Mouse (Mus musculus): ENCODE measurements around the gene Hc.

Gene Hc

DNA sequence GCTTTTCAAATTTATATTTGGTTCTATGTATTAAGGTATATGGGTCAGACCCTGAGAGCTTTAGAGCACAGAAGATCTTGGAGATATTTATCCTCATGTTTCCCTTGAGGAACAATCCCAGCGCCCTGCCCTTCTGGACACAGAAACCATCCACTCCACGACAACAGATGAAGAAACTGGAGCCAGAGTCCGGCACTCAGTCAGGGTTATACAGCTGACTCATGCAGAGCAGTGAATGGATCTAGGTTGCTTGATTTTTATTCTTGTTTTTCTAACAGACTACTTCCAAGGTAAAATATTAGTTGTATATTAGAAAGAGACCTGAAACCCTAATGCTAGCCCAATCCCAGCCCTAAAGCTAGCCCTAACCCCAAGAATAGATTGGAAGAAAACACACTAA lies 69.3 kb downstream of the Hc start:
- ChIA-PET POLR2A (interaction anchor here in 1 of 4 experiments (0.7 kb wide), 1 partner anchor 363 kb away, joined by 3 read pairs; no protein-coding TSS in a partner anchor), CTCF (no interaction called here)

- CTCF ChIA-PET = interaction anchor here in 1 of 4 experiments (0.6 kb wide), 1 partner anchor 10 kb away, joined by 3 read pairs; no protein-coding TSS in a partner anchor
- POLR2A ChIA-PET = interaction anchor here in 1 of 4 experiments (0.9 to 1.0 kb wide), 2 partner anchors 9 kb away, joined by 3 to 4 read pairs; no protein-coding TSS in a partner anchor
These were observed 71.5 kb downstream of the Hc start for GRCm38 (mm10) chr2:34989749-34990148.

GRCm38 (mm10) chr2:34987595-34987994 lies 73.6 kb downstream of the Hc start:
- ChIA-PET CTCF (no interaction called here), POLR2A (no interaction called here)

DNA sequence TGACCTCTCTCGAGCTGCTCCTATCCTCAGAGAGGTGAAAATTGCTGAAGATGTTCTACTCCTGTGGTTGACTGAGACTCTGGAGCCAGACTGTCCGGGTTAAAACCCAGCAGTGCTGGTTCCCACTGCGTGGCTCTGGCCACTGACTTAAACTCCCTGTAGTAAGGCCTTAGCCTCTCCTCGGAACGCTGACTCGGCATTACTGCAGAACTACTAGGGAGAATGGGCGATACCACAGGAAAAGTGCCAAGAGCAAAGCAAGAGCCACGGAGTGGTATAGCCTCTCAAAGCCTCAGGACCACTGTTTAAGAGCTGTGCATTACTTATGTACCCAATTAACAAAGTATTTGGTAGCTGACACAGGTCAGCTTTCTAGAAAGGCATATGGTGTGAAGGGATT lies 76.4 kb downstream of the Hc start:
- ChIA-PET CTCF (no interaction called here), POLR2A (interaction anchor here in 1 of 4 experiments (1.1 to 1.7 kb wide), 2 partner anchors 12 to 60 kb away, joined by 4 read pairs; no protein-coding TSS in a partner anchor)

- CTCF ChIA-PET = no interaction called here
- POLR2A ChIA-PET = interaction anchor here in 2 of 4 experiments (0.6 to 2.0 kb wide), 3 partner anchors 10 to 158 kb away, joined by 3 to 6 read pairs (median 3); no protein-coding TSS in a partner anchor
These were observed 78.1 kb downstream of the Hc start for GRCm38 (mm10) chr2:34982906-34983698.

DNA sequence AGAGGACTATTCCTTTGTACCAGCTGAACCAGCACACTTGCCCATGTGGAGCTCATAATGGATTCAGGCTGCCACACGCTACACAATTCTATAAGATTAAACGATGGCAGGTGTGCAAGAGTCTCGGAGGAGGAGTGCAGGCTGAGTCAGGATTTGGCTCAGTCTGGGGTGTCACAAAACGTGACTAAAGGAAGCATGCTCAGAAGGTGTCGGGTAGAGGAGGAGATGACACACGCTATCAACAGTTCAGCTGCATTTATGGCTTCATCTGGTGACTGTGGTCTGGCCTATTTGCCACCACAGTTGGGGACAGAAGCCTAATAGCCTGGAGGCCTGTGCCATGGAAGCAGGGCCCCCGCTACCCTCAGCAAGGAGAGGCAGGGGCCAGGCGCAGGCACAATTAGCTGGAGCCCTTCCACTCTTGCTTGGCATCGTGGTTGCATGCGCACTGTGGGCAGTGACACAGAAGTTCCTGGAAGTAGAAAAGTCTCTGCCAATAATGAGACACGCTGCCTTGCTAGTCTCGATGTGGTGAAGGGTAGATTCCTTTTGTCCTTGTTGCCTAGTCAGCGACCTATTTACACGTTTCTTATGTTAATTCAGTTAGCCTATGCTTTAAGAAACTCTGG lies 79.0 kb downstream of the Hc start:
- ChIA-PET CTCF (interaction anchor here in 1 of 4 experiments (1.5 kb wide), 1 partner anchor 84 kb away, joined by 4 read pairs; no protein-coding TSS in a partner anchor), POLR2A (interaction anchor here (0.7 to 2.0 kb wide), 7 partner anchors 8 to 158 kb away, joined by 3 to 6 read pairs (median 4); no protein-coding TSS in a partner anchor)

GRCm38 (mm10) chr2:34979459-34980011 lies 81.7 kb downstream of the Hc start:
- ChIA-PET CTCF (interaction anchor here in 1 of 4 experiments (0.6 to 1.0 kb wide), 3 partner anchors 10 to 82 kb away, joined by 3 to 7 read pairs (median 3); no protein-coding TSS in a partner anchor), POLR2A (interaction anchor here in 2 of 4 experiments (0.6 to 2.4 kb wide), 3 partner anchors 11 to 386 kb away, joined by 3 to 6 read pairs (median 4); no protein-coding TSS in a partner anchor)

DNA sequence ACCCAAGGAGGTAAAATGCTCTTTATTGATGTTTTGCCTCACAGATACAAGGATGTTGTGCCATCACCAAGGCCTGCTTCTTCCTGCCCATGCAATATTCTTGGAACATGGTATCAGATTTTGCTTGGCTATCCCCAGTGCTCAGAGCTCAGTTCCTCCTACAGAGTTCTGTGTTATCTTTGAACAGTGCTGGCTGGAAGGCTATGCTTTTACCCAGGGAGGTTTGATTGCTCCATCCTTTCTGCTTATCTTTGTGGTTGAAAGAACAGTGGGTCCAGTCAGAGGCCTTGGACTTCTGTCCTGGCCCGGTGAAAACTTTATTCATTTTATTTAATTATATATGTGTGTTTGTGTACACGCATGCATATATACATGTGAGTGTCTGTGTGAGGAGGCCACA lies 83.0 kb downstream of the Hc start:
- POLR2A ChIA-PET = no interaction called here
- CTCF ChIA-PET = no interaction called here

DNA sequence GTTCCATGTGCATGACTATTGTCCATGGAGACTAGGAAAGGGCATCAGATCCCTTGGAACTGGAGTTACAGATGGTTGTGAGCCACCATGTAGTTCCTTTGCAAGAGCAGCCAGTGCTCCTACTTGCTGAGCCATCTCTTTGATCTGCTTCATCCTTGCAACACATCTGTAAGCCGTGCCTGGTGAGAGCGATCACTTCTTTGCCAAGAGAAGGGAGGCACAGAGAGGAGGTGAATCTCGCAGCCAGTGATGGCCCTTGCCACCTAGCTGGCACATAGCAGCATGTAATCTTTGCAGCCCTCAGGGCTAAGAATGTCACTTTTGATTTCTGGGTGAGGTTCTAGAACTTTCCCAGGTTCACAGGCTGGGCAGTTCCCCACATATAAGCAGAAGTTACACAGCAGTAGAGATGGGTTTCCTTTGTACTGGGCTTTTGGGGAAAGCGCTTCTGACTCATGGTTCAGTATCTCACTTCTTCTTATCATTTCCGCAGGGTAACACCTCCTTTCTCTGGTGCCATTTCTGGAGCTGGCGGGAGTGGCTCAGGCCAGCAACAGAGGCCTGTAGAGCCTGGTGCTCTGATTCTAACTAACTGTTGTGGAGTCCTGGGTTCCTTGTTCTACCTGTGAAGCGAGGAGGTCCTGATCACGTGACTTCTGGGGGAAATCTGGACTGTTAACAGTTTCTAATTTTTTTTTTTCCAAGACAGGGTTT lies 84.1 kb downstream of the Hc start:
- CTCF ChIA-PET = no interaction called here
- POLR2A ChIA-PET = interaction anchor here in 1 of 4 experiments (1.4 kb wide), 1 partner anchor 13 kb away, joined by 3 read pairs; no protein-coding TSS in a partner anchor

DNA sequence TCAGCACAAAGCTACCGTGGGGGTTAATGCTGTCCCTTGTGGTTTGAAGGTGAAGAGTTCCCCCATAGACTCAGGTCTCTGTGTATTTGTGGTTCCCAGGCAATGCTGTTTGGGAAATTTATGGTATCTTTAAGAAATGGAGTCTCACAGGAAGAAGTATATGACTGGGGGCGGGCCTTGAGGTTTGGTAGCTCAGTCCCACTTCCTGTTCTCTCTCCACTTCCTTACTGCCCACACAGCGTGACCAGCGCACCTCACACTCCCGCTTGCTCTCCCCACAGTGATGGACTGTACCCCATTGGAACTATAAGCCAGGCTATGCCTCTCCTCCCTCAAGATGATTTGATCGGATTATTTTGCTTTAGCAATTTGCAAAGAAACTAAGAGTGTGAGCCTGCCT lies 84.8 kb downstream of the Hc start:
- POLR2A ChIA-PET = interaction anchor here in 1 of 4 experiments (1.4 kb wide), 1 partner anchor 13 kb away, joined by 3 read pairs; no protein-coding TSS in a partner anchor
- CTCF ChIA-PET = no interaction called here

- CTCF ChIA-PET = interaction anchor here in 2 of 4 experiments (0.5 to 2.2 kb wide), 2 partner anchors 76 to 467 kb away, joined by 4 to 8 read pairs; no protein-coding TSS in a partner anchor
- POLR2A ChIA-PET = interaction anchor here in 3 of 4 experiments (0.9 to 3.4 kb wide), 25 partner anchors 9 to 202 kb away, joined by 3 to 13 read pairs (median 4); partner anchors contain the start of genes Cutal (in 1 of the 3), Hspa5 (in 1 of the 3), Phf19 (in 1 of the 3) and Psmd5 (in 1 of the 3)
These were observed 88.2 kb downstream of the Hc start for GRCm38 (mm10) chr2:34973087-34973486.

DNA sequence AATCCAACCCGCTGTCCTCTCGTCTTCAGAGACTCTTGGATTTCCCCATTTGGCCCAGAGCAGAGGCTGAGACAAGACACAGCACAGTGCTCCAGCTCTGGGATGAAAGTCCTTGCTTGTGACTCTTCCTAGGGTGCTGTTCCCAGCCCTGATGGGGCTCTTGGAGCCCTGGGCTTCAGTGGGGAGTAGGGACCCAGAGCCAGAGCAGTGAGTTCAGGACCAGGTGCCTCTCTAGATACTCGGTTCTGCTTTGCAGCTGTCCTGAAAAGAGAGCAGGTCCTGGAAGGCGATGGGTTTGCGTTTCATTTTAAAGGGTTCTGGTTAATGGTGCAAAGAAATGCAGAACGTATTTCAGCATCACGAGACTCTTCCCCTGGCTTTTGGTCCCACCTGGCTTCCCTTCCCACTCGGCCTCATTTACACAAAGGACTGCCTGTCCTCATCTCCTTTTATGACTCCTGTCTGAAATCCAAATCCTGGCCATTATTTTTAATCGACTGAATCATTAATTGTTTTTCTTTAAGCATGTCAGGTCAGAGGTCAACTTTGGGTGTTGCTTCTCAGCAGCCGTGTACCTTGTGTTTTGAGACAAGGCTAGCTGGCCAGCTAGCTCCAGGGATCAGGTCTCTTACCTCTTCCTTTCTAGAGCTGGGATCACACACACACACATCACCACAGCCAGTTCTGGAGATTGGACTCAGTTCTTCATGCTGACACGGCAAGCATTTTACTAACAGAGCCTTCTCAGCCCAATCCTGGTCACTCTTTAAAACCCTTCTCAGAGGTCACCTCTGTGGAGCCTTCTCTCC lies 90.0 kb downstream of the Hc start:
- CTCF ChIA-PET = interaction anchor here in 1 of 4 experiments (0.5 kb wide), 1 partner anchor 153 kb away, joined by 3 read pairs; no protein-coding TSS in a partner anchor

DNA sequence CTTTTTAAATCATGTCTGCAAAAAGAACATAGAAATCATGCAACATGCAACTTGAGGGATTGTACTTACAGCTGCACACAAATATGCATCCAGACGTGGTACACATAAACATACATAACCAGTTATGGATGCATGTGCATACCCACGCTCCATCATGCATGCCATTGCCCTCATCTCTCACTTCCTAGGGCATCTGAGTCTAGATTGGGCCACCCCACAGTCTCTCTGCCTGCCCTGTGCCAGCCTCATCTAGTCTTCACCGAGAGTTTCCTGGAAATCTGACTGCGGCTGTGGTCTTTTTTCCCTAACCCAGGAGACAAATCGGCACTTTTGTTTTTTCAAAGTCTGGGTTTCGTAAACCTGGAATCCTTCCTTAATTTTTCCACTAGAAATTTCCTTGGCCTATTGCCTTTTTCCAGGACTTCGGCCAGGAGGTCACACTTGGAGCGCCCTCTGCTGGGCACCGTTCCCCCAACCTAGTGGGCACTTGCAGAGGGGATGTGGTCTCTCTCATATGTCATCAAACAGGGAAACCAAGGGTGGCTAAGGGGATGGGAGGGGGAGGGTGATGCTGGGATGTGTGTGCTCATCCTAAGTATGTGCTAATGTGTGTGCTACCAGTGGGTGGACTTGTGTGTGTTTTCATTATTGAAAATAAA lies 91.0 kb downstream of the Hc start:
- ChIA-PET CTCF (no interaction called here), POLR2A (no interaction called here)

More for the DNA sequence above, 90.0 kb downstream of the Hc start:
- POLR2A ChIA-PET = interaction anchor here in 3 of 4 experiments (1.0 to 3.4 kb wide), 10 partner anchors 7 to 200 kb away, joined by 3 to 13 read pairs (median 6); partner anchors contain the start of genes Hspa5 (in 1 of the 3) and Phf19 (in 1 of the 3)

DNA sequence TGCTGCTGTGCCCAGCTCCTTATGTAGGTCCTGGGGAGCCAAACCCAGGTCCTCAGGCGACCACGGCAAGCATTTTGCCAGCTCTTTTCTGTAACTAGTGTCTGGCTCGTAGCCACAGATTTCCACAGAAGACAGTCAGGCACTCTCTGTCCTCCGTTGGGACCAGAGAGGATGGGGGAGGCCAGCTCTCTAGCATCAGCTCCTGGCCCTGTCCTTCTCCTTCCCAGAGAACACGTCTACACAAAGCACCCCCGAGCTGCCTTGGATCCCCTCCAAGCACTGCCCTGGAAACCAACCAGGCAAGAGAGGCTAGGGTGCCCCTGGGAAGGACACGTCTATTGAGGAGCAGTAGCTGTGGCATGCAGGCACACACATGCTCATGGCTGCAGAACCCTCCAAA lies 92.1 kb downstream of the Hc start:
- POLR2A ChIA-PET = interaction anchor here in 1 of 4 experiments (0.7 kb wide), 1 partner anchor 170 kb away, joined by 3 read pairs; the partner anchor contains the start of gene Rabepk
- CTCF ChIA-PET = interaction anchor here in 1 of 4 experiments (0.7 kb wide), 1 partner anchor 56 kb away, joined by 3 read pairs; no protein-coding TSS in a partner anchor

DNA sequence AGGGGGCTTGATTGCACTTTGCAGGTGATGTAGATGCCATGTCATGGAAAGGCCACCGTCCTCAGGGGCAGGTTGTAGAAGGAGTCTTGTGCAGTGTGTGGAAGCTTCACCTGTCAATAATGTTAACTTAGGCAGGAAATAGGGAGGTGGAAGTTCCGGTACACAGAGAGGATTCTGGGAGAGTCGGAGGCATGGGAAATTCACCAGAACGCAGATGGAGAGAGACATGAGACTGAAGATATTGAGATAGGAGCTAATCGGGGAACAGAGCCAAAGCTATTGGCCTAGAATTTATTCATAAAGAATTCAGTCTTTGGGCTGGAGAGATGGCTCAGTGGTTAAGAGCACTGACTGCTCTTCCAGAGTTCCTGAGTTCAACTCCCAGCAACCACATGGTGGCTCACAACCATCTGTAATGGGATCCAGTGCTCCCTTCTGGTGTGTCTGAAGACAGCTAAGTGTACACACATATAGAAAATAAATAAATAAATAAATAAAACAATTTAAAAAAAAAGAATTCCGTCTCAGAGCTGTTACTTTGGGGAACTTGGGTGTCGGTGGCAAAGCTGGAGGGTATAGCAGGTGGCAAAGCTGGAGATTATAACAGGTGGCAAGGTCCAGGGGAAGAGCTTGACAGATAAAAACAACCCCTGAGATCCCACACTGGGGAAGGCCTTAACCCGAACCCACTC lies 94.8 kb downstream of the Hc start:
- ChIA-PET CTCF (no interaction called here), POLR2A (interaction anchor here in 3 of 4 experiments (0.7 to 1.2 kb wide), 6 partner anchors 22 to 162 kb away, joined by 3 to 4 read pairs (median 3); no protein-coding TSS in a partner anchor)

- CTCF ChIA-PET = interaction anchor here in 2 of 4 experiments (0.6 to 0.7 kb wide), 3 partner anchors 99 to 1466 kb away, joined by 3 to 4 read pairs (median 3); no protein-coding TSS in a partner anchor
- POLR2A ChIA-PET = interaction anchor here in 3 of 4 experiments (0.7 to 1.2 kb wide), 5 partner anchors 21 to 161 kb away, joined by 3 to 4 read pairs (median 3); no protein-coding TSS in a partner anchor
These were observed 95.4 kb downstream of the Hc start for GRCm38 (mm10) chr2:34965806-34966205.

Data from embryonic stem cell, embryonic (primary cell).